Mouse (Mus musculus) lung, postnatal 4 days (tissue): ENCODE results near the gene Pold3.

Experiments
- DNase-seq, 2 experiments: peaks; one replicate each; pipeline ENCODE4 v3.0.0; 2021

Gene Pold3

GRCm38 (mm10) chr7:100121376-100121789, at the start of gene Pold3:
TSS of gene Pold3 (minus strand) at chr7:100121565.
- peak; percentile 99 to 100 for DNase-seq

GRCm38 (mm10) chr7:100170756-100171155, 49.4 kb upstream of the Pold3 start:
- no peak for DNase-seq

GRCm38 (mm10) chr7:100168654-100169053, 47.3 kb upstream of the Pold3 start:
- peak; percentile 9 to 27 for DNase-seq

GRCm38 (mm10) chr7:100163506-100163905, 42.1 kb upstream of the Pold3 start:
- DNase-seq: no peak

- DNase-seq: no peak
Measured at GRCm38 (mm10) chr7:100160006-100160405, 38.6 kb upstream of the Pold3 start.

- DNase-seq: peak; percentile 94 to 97
Measured at GRCm38 (mm10) chr7:100159105-100159841, 37.9 kb upstream of the Pold3 start, which contains the start of gene Lipt2. TSS of gene Lipt2 (plus strand) at chr7:100159277.

- no peak for DNase-seq
Measured at GRCm38 (mm10) chr7:100157669-100158068, 36.3 kb upstream of the Pold3 start.

GRCm38 (mm10) chr7:100150626-100151025, 29.3 kb upstream of the Pold3 start:
- no peak for DNase-seq

- no peak for DNase-seq
Measured at GRCm38 (mm10) chr7:100150086-100150485, 28.7 kb upstream of the Pold3 start.

- DNase-seq: no peak
Measured at GRCm38 (mm10) chr7:100148586-100148985, 27.2 kb upstream of the Pold3 start.

GRCm38 (mm10) chr7:100140591-100140990, 19.2 kb upstream of the Pold3 start:
- DNase-seq: no peak

GRCm38 (mm10) chr7:100138075-100138474, 16.7 kb upstream of the Pold3 start:
- DNase-seq: no peak

GRCm38 (mm10) chr7:100137038-100137437, 15.7 kb upstream of the Pold3 start:
- DNase-seq: peak; percentile 34 to 59

GRCm38 (mm10) chr7:100132379-100132778, 11.0 kb upstream of the Pold3 start:
- no peak for DNase-seq

GRCm38 (mm10) chr7:100130592-100130991, 9.2 kb upstream of the Pold3 start:
- no peak for DNase-seq

GRCm38 (mm10) chr7:100128262-100129041, 7.1 kb upstream of the Pold3 start:
- DNase-seq: no peak

GRCm38 (mm10) chr7:100126514-100126913, 5.1 kb upstream of the Pold3 start:
- no peak for DNase-seq

GRCm38 (mm10) chr7:100125166-100125565, 3.8 kb upstream of the Pold3 start:
- DNase-seq: no peak

GRCm38 (mm10) chr7:100124211-100124610, 2.8 kb upstream of the Pold3 start:
- DNase-seq: peak; percentile 32 to 57

- peak; percentile 58 to 71 for DNase-seq
Measured at GRCm38 (mm10) chr7:100123486-100123885, 2.1 kb upstream of the Pold3 start.

GRCm38 (mm10) chr7:100120791-100121261, 539 bp downstream of the Pold3 start:
- no peak for DNase-seq

GRCm38 (mm10) chr7:100114279-100114678, 7.1 kb downstream of the Pold3 start:
- no peak for DNase-seq

GRCm38 (mm10) chr7:100113821-100114220, 7.5 kb downstream of the Pold3 start:
- DNase-seq: no peak

GRCm38 (mm10) chr7:100111506-100111905, 9.9 kb downstream of the Pold3 start:
- no peak for DNase-seq
